In the genomic region with DNA sequence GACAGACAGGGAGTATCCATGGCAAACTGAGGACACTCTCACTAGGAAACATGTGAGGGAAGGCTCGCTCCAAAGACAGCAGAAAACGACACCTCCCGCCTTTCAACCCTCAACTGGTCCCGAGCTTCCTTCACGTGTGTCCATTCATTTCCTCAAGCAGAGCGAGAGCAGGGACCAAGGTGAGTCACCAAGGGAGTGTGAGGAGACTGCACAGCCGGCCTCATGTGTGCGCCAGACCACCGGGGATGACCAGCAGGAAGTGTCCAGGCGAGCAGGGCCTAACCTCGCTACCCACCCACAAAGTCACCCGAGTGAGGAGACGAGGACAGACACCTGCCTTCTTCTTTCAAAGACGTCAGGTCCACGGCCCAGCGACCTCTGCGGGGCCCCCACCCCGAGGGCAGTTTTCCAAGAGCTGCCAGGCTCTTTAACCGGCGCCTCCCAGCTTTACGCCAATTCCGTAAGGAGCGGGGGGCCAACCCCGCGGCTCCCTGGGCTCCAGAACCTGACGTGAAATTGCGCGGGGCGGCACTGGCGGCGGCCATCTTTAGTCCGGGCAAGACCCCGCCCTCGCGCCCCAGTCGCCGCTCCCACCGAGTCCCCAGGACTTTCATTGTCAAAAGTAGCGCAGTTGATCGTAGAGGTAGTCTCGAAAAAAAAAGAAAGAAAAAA, we compare ENCODE assay signal across 8 mouse cellular contexts. TPM values are rescaled to one million over a fixed set of nuclear protein-coding genes. Genes with fewer than 3 reads are reported as not detected.
A peak's percentile ranks its signal among the peaks of the same experiment; 100 is the strongest.
DNase-seq lines count a peak whose midpoint lies in the region; ATAC-seq and TF ChIP-seq lines count a peak whose summit lies in the region.

No protein-coding gene starts in this region.

- H3K27me3 ChIP-seq in hindbrain, embryonic 11.5 days (ENCODE audit: control insufficient read depth, insufficient read depth, low read length), result no peaks in the 10 kb centered on the region
- no peaks in the 10 kb centered on the region for H3K27me3 ChIP-seq in lung, postnatal 0 days (replicated peaks; ENCODE audit: insufficient read depth, low read length)

- H3K4me3 ChIP-seq in hindbrain, embryonic 11.5 days (ENCODE audit: low read depth, low read length), result peak overlapping the region; percentile 99
- peak overlapping the region; percentile 98 for H3K4me3 ChIP-seq in lung, postnatal 0 days (ENCODE audit: low read depth, low read length)

- H3K36me3 ChIP-seq in hindbrain, embryonic 11.5 days (ENCODE audit: control insufficient read depth, insufficient read depth, low read length), result no peaks in the 10 kb centered on the region
- no peaks in the 10 kb centered on the region for H3K36me3 ChIP-seq in lung, postnatal 0 days (ENCODE audit: insufficient read depth, low read length)

- no peak; the same call in 1 of the 2 replicates for TF ChIP-seq EP300 in lung, postnatal 0 days (IDR thresholded peaks at IDR 0.05)

- ATAC-seq in hindbrain, embryonic 11.5 days (ENCODE audit: low FRiP score), result peak; percentile 92
- peak; percentile 87 for ATAC-seq in lung, postnatal 0 days

- peak overlapping the region; percentile 51 for H3K4me2 ChIP-seq in hindbrain, embryonic 11.5 days (replicated peaks; ENCODE audit: low read depth, low read length)
- H3K4me2 ChIP-seq in lung, postnatal 0 days (replicated peaks; ENCODE audit: low read depth, low read length), result peak overlapping the region; percentile 70

- 1% methylated on average over 41 of the region's 41 CpGs for WGBS in hindbrain, embryonic 11.5 days
- under 1% methylated on average over 41 of the region's 41 CpGs for WGBS in lung, postnatal 0 days

- H3K9me3 ChIP-seq in hindbrain, embryonic 11.5 days (ENCODE audit: control insufficient read depth, low read length), result no peaks in the 10 kb centered on the region
- no peaks in the 10 kb centered on the region for H3K9me3 ChIP-seq in lung, postnatal 0 days (ENCODE audit: low read length)

- H3K9ac ChIP-seq in hindbrain, embryonic 11.5 days (ENCODE audit: low read depth, low read length), result peak overlapping the region; percentile 96
- peak overlapping the region; percentile 98 for H3K9ac ChIP-seq in lung, postnatal 0 days (replicated peaks; ENCODE audit: low read depth)

- H3K27ac ChIP-seq in hindbrain, embryonic 11.5 days (ENCODE audit: low read depth, low read length), result peak overlapping the region; percentile 99
- H3K27ac ChIP-seq in lung, postnatal 0 days (ENCODE audit: low read length), result peak overlapping the region; percentile 99

- peaks cover 2% of the 10 kb centered on the region for H3K4me1 ChIP-seq in hindbrain, embryonic 11.5 days (replicated peaks; ENCODE audit: control insufficient read depth, insufficient read depth, low read length)
- H3K4me1 ChIP-seq in lung, postnatal 0 days (ENCODE audit: insufficient read depth, low read depth, low read length), result peaks cover 8% of the 10 kb centered on the region; the same call in 1 of the 2 replicates

- 0 out of 2 replicates have a peak, but pooled peaks have one; percentile 11 for TF ChIP-seq CTCF in lung, postnatal 0 days (IDR thresholded peaks at IDR 0.05)

- DNase-seq in ZHBTc4 (ENCODE audit: low read depth, low spot score), result peak; percentile 95
- DNase-seq in cerebellum, adult 9-11 months, result peak; percentile 95
- peak; percentile 90 for DNase-seq in forelimb bud, embryonic 11.5 days (ENCODE audit: low read depth, low spot score)
- DNase-seq in hindbrain, embryonic 11.5 days (ENCODE audit: low spot score), result peak; percentile 92
- peak; percentile 81 for DNase-seq in layer of hippocampus, adult 9-10 months (ENCODE audit: low spot score)
- peak; percentile 95 for DNase-seq in lung, postnatal 0 days (ENCODE audit: low spot score)
- DNase-seq in ovary, postnatal 14 days (ENCODE audit: low spot score), result peak; percentile 79
- peak; percentile 94 for DNase-seq in yolk sac, embryonic 10.5 days (ENCODE audit: low spot score)

RNA-seq across cellular contexts. Expression of a gene that starts 0.5 kb away (rescaled TPM):
- polyA plus RNA-seq in hindbrain, embryonic 11.5 days (2014; fragmentation: Nextera tagmentation; extraction: Ambion mirVana), result 290 and 317 TPM in 2 replicates
- 237 and 274 TPM in 2 replicates for polyA plus RNA-seq in lung, postnatal 0 days (2015; fragmentation: Nextera tagmentation; extraction: Ambion mirVana)

Comparison
In these comparisons a context has a peak if more than half of its experiments do, and no peak if none do; other contexts are left out.
1. Peak in every context shown above with its lines: DNase-seq, ATAC-seq, H3K4me3 ChIP-seq and H3K27ac ChIP-seq.